Mouse (Mus musculus): ENCODE measurements around the gene Igf1.

DNA sequence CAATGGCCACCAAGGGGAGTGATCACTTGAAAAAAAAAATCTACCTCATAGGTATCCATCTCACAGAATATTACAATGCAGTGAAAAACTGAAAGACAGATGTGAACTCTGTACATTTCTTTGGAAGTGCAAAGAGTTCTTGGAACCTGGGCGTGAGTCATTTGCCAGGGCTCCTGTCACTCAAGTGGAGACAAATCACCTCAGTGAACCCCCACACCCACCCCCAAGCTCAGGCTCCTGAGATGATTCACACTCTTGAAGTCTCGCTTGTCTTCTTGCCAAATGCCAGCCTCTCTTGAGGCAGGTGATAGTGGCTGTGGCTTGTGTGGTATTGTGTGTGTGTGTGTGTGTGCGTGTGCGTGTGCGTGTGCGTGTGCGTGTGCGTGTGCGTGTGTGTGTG lies 7.6 kb downstream of the Igf1 start:
- no peak for TF ChIP-seq CTCF (IDR thresholded peaks at IDR 0.05; ENCODE audit: extremely low read depth, insufficient read length, insufficient replicate concordance, low read depth, low read length)
- no peak for TF ChIP-seq POLR2A (IDR thresholded peaks at IDR 0.05; ENCODE audit: low read depth, low read length)
